Mouse (Mus musculus): Measurements from ENCODE around the gene Necab2. TPM values are rescaled to one million over a fixed set of nuclear protein-coding genes. Genes with fewer than 3 reads are reported as not detected.

Gene Necab2
- total and polyA plus RNA-seq, 2 experiments from 2014 or later: 56.1 to 58.5 TPM

DNA sequence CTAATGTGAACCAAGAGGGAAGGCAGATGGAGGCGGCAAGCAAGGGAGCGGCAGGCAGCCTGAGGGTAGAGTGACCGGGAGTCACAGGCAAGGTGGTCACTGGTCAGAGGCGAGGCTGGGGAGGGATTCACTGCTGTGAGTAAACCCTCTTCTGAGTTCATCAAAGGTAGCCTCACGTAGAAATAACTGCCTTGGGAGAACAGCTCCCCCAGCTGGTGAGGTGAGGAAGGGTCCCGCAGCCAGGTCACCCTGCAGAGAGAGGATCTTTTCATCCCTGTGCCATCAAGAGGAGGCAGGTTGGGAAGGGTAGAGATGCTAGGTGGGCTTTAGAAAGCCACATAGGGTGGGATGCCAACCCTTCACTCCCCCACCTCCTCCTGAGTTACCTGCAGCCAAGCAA lies 50.3 kb downstream of the Necab2 start:
- no peaks in the 10 kb centered on the region for H3K27me3 ChIP-seq (ENCODE audit: insufficient read depth, low read length)
- no peak overlapping the region for H3K4me3 ChIP-seq (ENCODE audit: low read depth, low read length)
- ATAC-seq (no peak), DNase-seq (no peak)
- no peaks in the 10 kb centered on the region for H3K4me1 ChIP-seq (ENCODE audit: insufficient read depth)
- no peaks in the 10 kb centered on the region for H3K9me3 ChIP-seq (ENCODE audit: low read length)
- TF ChIP-seq CTCF (IDR thresholded peaks at IDR 0.05; ENCODE audit: low read depth): peak; percentile 67
- no peak overlapping the region for H3K27ac ChIP-seq (ENCODE audit: low read depth, low read length)
- no peak overlapping the region for H3K4me2 ChIP-seq (ENCODE audit: low read depth)
- WGBS: 35% methylated on average over 6 of the region's 6 CpGs
- no peaks in the 10 kb centered on the region for H3K36me3 ChIP-seq (ENCODE audit: insufficient read depth)
- no peak overlapping the region for H3K9ac ChIP-seq

DNA sequence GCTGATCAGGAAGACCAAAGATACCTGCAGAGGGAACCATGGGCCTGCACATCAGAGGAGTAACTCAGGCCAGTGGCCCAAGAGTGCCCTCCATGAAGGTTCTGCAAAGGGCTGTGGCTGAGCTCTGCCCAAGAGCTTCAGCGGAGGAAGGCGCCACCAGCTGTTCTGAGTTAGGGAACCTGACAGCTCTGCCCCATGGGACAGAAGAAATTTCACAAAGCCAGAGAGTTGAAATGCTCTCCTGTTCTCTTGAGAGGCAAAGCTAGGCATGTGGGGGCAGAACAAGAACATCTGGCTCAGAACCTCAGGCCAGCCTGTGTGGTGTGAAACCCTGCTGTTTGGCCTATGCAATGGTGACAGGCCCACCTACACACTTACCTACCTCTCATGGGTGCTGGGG lies 53.3 kb downstream of the Necab2 start:
- ATAC-seq (no peak), DNase-seq (no peak)
- no peaks in the 10 kb centered on the region for H3K9me3 ChIP-seq (ENCODE audit: low read length)
- no peak overlapping the region for H3K9ac ChIP-seq
- no peak for TF ChIP-seq CTCF (IDR thresholded peaks at IDR 0.05; ENCODE audit: low read depth)
- no peaks in the 10 kb centered on the region for H3K36me3 ChIP-seq (ENCODE audit: insufficient read depth)
- H3K4me2 ChIP-seq (ENCODE audit: low read depth): no peak overlapping the region
- no peak overlapping the region for H3K4me3 ChIP-seq (ENCODE audit: low read depth, low read length)
- H3K27me3 ChIP-seq (ENCODE audit: insufficient read depth, low read length): no peaks in the 10 kb centered on the region
- no peak overlapping the region for H3K27ac ChIP-seq (ENCODE audit: low read depth, low read length)
- no peaks in the 10 kb centered on the region for H3K4me1 ChIP-seq (ENCODE audit: insufficient read depth)
- WGBS: 92% methylated on average over 2 of the region's 2 CpGs

DNA sequence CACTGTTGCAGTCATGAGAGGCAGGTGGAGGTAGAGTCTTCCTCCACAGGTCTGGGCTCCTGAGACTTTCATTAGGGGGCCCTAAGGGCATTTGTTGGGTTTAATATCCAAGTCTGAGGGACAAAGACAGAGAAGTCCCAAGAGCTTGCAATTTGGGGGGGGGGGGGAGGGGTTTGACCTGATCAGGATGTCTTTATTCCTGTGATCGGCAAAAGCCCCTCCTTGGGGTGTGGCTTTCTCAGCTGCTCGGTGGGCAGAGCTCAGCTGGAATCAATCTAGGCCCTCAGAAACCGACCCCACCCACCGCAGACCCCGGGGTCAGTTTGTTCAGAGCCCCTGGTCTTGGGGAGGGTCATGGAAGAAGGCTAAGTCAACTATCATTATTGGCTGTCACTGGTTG lies 55.1 kb downstream of the Necab2 start, which contains the start of gene Slc38a8:
Slc38a8 (minus strand) TSS at position 101 of the 400 bp plus-strand sequence.
- no peaks in the 10 kb centered on the region for H3K27me3 ChIP-seq (ENCODE audit: insufficient read depth, low read length)
- no peaks in the 10 kb centered on the region for H3K4me1 ChIP-seq (ENCODE audit: insufficient read depth)
- TF ChIP-seq CTCF (IDR thresholded peaks at IDR 0.05; ENCODE audit: low read depth): no peak
- no peak within 1 kb of the TSS for H3K4me3 ChIP-seq (ENCODE audit: low read depth, low read length)
- H3K4me2 ChIP-seq (ENCODE audit: low read depth): no peak within 1 kb of the TSS
- no peak for DNase-seq
- H3K9me3 ChIP-seq (ENCODE audit: low read length): no peaks in the 10 kb centered on the region
- WGBS: 56% methylated on average over 5 of the region's 5 CpGs
- no peak for ATAC-seq
- H3K9ac ChIP-seq: no peak within 1 kb of the TSS
- peaks cover 11% of the 10 kb centered on the region for H3K36me3 ChIP-seq (ENCODE audit: insufficient read depth)
- H3K27ac ChIP-seq (ENCODE audit: low read depth, low read length): no peak within 1 kb of the TSS

DNA sequence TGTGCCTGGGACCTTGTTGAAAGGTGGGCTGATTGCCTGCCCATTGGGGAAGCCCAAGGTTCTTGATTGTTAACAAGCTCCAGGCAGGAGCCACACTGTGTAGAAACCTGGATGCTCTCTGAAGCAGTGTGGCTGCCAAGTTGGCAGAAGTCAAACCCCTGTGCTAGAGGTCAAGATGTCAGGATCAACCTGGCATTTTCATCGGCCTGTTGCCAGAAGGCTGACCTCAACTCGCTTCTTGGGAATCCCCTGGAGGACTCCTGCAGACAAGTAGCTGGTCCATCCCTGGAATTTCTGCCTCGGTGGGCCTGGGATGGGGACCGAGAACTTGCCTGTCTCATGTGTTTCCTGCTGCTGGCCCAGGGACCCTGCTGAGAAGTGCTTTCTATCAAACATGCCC lies 55.6 kb downstream of the Necab2 start:
- DNase-seq (no peak), ATAC-seq (no peak)
- Histone ChIP-seq H3K27ac (ENCODE audit: low read depth, low read length) (no peak overlapping the region), H3K4me3 (ENCODE audit: low read depth, low read length) (no peak overlapping the region), H3K36me3 (ENCODE audit: insufficient read depth) (peaks cover 16% of the 10 kb centered on the region), H3K4me1 (ENCODE audit: insufficient read depth) (no peaks in the 10 kb centered on the region), H3K4me2 (ENCODE audit: low read depth) (no peak overlapping the region), H3K27me3 (ENCODE audit: insufficient read depth, low read length) (no peaks in the 10 kb centered on the region), H3K9ac (no peak overlapping the region), H3K9me3 (ENCODE audit: low read length) (no peaks in the 10 kb centered on the region)
- 62% methylated on average over 4 of the region's 4 CpGs for WGBS
- TF ChIP-seq CTCF (IDR thresholded peaks at IDR 0.05; ENCODE audit: low read depth): no peak

DNA sequence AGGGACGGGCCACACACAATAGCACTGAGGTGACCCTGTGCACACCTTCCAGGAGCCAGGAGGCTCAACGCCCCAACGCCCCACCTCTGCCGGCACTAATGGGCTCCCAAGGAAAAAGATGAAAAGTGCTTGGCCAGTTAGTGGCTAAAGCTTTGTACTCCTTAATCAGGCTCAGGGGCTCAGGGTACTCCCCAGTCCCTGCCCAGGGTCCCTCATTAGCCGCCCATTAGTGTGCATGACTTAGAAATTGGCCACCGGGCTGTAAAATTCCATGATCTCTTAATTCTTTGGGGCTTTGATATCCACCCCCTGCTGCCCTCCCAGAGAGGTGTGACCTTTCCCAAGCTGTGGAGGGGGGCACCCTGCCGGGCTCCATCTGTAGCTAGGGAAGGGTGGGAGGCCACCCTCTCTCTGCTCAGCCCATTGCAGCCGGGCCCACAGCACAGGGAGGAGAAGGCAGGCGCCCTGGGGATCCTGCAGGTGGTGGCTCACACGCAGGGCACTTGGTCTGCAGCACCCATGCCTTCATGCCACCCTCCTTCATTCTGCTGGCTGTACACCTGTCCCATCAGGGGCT lies 56.8 kb downstream of the Necab2 start:
- no peak for TF ChIP-seq CTCF (IDR thresholded peaks at IDR 0.05; ENCODE audit: low read depth)
- no peak overlapping the region for H3K27ac ChIP-seq (ENCODE audit: low read depth, low read length)
- WGBS: 11% methylated on average over 10 of the region's 10 CpGs
- peaks cover 25% of the 10 kb centered on the region for H3K36me3 ChIP-seq (ENCODE audit: insufficient read depth)
- no peak overlapping the region for H3K4me2 ChIP-seq (ENCODE audit: low read depth)
- H3K4me1 ChIP-seq (ENCODE audit: insufficient read depth): no peaks in the 10 kb centered on the region
- H3K9me3 ChIP-seq (ENCODE audit: low read length): no peaks in the 10 kb centered on the region
- ATAC-seq (no peak), DNase-seq (no peak)
- no peak overlapping the region for H3K9ac ChIP-seq
- no peaks in the 10 kb centered on the region for H3K27me3 ChIP-seq (ENCODE audit: insufficient read depth, low read length)
- H3K4me3 ChIP-seq (ENCODE audit: low read depth, low read length): no peak overlapping the region

DNA sequence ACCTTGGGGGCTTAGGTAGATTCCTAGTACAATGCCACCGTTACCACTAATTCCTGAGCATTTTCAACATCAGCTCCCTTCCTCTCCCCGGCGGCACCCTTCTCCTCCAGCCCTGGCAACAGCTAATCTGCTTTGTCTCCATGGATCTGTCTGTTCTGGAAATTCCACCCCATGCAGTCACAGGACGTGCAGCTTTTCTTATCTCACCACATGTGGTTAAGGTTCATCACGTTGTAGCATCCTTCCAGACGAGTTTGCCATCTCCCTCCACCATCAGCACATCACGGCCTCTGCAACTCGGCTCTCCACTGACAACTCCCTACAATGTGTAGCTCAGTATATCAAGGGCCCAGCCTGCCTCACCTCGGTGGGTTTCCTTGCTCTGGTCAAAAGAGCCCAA lies 59.0 kb downstream of the Necab2 start:
- ATAC-seq: peak; percentile 23; the same call in 1 of the 2 replicates

DNA sequence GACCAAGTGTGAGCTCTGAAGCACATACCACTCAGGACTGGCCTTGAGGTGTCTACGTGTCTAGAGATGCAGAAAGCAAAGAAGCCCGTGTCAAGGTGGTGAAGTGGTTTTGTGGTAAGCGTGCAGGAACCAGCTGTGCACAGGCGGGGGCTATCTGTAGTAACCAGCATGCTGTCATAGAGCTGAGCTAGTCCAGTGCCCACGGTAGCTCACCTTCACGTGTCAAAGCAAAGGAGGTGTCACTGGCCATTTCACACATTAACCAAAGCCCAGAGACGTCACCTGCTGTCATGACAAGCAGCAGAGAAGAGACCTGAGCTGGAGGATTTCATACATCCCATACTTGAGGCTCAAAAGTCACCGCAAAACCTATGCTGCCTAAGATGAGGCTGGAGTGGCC lies 59.6 kb downstream of the Necab2 start:
- Histone ChIP-seq H3K27ac (ENCODE audit: low read depth, low read length) (no peak overlapping the region), H3K27me3 (ENCODE audit: insufficient read depth, low read length) (no peaks in the 10 kb centered on the region), H3K9me3 (ENCODE audit: low read length) (no peaks in the 10 kb centered on the region), H3K4me3 (ENCODE audit: low read depth, low read length) (no peak overlapping the region), H3K36me3 (ENCODE audit: insufficient read depth) (peaks cover 50% of the 10 kb centered on the region), H3K4me1 (ENCODE audit: insufficient read depth) (no peaks in the 10 kb centered on the region), H3K9ac (no peak overlapping the region), H3K4me2 (ENCODE audit: low read depth) (no peak overlapping the region)
- DNase-seq (no peak), ATAC-seq (no peak)
- TF ChIP-seq CTCF (IDR thresholded peaks at IDR 0.05; ENCODE audit: low read depth): no peak
- WGBS: 82% methylated on average over 8 of the region's 8 CpGs

More for the DNA sequence above, 59.0 kb downstream of the Necab2 start:
- Histone ChIP-seq H3K9ac (no peak overlapping the region), H3K27me3 (ENCODE audit: insufficient read depth, low read length) (no peaks in the 10 kb centered on the region), H3K27ac (ENCODE audit: low read depth, low read length) (no peak overlapping the region), H3K4me2 (ENCODE audit: low read depth) (no peak overlapping the region), H3K9me3 (ENCODE audit: low read length) (no peaks in the 10 kb centered on the region), H3K4me3 (ENCODE audit: low read depth, low read length) (no peak overlapping the region), H3K4me1 (ENCODE audit: insufficient read depth) (no peaks in the 10 kb centered on the region), H3K36me3 (ENCODE audit: insufficient read depth) (peaks cover 46% of the 10 kb centered on the region)
- WGBS: 28% methylated on average over 9 of the region's 9 CpGs
- TF ChIP-seq CTCF (IDR thresholded peaks at IDR 0.05; ENCODE audit: low read depth): no peak
- peak; percentile 3 for DNase-seq

Data from forebrain, postnatal 0 days (tissue).